Mouse (Mus musculus) right cerebral cortex, postnatal 36 days (tissue): Measurements from ENCODE around the gene Fam81a.

ENCODE experiments used
- DNase-seq, 2 experiments: peaks; one replicate each; pipeline ENCODE4 v3.0.0; 2022; ENCODE audit warnings: low spot score in 2 of 2, mixed read lengths in 1 of 2

The Fam81a gene

DNA sequence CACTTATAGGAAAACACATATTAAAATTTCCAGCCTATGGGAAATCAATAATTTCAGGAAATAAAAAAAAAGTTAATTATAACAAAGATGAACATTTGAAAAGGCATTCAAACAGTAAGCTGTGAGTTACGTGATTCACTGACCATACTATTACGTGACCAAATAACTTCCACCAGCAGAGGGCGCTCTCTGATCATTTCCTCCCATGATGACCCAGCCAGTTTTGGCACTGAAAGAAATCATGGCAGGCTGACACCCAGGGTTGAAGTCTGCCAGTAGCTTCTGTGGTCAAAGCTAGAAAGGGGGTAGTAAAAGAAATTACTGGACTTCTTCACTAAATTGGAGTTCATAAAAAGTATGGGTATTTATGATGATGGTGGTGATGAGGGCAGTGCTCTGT is 33.1 kb downstream of the Fam81a start:
- peak; percentile 65 to 70 for DNase-seq

DNA sequence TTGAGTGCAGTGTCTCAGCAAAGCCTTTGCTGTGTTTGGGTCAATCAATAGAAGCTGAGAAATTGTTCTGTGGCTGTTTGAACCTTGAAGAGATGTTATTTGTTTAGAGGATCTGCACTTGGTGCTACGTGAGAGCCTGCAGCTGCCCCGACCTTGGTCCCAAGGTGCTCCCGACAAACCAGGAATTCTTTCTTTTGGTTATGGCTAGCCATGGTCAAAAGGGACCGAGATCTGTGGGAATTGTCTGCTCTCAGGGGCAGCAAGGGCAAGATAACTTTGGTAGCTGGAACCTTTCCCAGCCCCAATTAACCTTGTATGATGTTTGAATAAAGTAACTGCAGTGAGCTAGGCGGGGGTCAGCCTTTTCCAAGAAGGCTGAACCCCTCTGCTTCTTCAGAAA is 34.2 kb downstream of the Fam81a start:
- DNase-seq, result no peak

DNA sequence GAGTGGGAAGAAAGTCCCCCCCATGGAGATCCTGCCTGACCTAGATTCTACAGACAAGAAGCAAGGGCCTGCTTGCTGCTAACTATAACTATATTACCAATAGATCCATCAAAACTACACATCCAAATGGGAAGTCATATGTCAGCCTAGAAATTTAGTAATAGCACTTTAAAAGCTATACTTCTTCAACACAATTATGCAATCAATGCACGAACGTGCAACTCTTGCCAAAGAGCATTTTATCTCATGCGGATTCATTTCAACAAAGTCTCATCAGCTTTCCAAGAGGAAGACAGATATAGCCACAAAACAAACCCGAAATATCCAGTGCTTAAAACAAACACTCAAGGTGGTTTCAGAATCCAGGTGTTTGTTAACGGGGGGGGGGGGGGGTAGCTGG is 36.8 kb downstream of the Fam81a start:
- no peak for DNase-seq

DNA sequence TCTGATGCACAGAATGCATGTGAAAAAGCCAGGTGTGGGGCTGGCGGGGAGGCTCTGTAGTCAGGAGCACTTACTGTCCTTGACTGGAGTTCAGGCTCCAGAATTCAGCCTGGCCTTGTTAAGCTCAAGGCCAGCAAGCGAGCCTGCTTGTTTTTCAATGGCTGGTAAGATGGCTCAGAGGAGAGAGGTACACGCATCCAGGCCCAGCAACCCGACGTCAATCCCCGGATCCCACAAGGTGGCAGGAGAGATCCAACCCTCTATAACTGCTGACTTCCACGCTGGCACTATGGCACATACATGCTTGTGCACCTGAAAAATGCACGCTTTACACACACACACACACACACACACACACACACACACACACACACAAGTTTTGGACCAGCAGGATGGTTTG is 39.3 kb downstream of the Fam81a start:
- no peak for DNase-seq

GRCm38 (mm10) chr9:70097542-70097941 is 44.8 kb downstream of the Fam81a start:
- no peak for DNase-seq

DNA sequence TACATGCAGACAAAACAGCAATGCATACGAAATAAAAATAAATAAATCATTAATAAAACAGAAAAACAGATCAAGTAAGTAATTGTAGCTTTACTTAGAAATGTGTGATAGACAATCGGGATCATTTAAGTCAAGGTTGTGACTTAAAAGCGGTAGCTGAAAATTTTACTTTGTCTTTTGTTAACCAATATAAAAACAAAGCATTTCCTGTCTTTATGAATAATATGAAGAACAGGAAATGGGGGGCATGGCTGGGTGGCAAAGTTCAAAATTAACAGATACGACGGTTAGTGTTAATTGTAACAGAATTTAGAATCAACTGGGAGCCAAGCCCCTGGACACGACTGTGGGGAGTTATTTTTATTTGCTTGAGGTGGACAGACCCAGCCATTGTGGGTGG is 47.3 kb downstream of the Fam81a start:
- no peak for DNase-seq

GRCm38 (mm10) chr9:70090541-70090940 is 51.8 kb downstream of the Fam81a start:
- no peak for DNase-seq

DNA sequence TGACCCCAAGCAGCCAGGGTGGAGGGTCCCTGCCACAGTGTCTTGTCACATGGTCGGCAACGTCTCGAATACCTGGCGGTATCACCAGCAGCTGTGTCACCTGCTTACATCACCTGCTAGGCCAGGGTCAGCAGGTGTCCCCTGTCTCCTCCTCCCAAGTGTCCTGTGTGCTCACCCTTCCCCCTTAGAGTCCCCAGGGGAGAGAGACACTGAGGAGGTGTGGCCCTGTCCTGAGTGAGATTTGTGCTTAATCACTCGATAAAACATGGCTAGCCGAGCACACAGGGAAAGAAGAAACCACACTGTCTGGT is 53.6 kb downstream of the Fam81a start:
- no peak for DNase-seq

DNA sequence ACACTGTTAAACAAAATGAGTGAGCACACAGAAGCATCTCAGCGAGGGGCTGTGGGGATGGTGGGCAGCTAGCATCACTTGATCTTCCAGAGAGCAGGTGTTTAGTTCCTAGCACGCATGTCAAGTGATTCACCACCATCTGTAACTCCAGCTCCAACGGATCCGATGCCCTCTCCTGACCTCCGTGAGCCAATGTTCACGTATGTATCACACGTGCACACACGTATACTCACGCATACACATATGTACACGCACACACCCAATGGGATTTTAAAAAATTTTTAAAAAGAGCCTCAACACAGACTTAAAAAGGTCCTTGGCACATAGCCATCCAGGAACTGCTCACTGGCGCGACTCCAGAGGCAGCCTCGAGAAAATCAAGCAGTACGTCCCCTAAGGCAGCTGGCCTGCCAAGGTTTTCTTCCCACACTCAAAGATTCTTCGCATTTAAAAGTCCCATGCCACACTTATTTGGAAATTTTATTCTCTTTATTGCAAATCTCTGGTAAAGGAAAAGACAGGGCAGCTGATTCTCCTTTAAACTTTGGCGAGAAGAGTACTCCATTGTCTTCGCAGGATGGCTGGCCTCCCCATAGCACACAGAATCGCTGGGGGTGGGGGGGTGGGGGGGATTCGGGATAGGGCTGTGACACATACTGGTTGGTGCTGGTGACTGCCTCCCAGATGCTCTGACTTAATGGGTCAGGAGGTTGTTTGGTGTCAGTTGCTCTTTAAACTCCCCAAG is 54.1 kb downstream of the Fam81a start:
- peak; percentile 29 to 53 for DNase-seq

- DNase-seq, result no peak
Observed at GRCm38 (mm10) chr9:70087379-70087778, 55.0 kb downstream of the Fam81a start.

GRCm38 (mm10) chr9:70086091-70086490 is 56.3 kb downstream of the Fam81a start:
- no peak for DNase-seq

- DNase-seq, result peak; percentile 47 to 50
Observed at GRCm38 (mm10) chr9:70084107-70084506, 58.3 kb downstream of the Fam81a start.

DNA sequence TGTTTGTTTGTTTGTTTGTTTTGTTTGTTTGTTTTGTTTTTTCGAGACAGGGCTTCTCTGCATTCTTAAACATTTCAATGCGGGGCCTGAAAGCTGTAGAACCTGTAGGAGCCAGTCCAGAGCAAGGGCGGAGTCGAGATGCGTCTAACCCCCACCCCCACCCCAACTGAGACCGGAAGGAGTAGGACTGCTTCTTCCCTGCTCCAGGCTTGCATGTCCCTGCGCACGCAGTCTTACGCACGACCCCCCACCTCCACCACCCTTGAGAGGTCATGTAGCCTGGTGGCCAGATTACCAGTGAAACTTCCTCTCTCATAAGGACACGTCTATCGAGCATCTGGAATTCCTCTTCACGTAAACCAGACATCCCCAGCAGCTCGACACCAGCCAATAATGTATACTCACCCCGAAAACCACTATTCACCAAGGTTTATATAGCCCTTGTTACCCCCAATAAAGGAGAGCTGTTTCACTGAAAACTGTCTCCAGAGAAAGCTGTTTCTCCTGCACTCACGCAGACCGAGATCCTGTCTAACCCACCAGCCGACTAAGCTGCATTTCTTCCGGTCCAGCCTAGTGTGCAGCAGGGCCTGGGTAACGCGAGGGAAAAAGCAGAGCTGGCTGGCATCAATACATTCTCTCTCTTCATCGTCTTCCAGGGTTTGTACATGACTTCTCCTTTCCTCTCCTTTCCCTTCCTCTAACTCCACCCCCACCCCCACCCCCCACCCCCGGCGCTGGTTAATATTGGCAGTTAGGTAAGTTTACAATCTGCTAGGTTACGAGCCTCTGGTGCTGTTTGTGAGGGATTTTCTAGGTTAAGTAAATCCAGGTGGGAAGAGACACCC is 59.8 kb downstream of the Fam81a start:
- DNase-seq, result no peak

DNA sequence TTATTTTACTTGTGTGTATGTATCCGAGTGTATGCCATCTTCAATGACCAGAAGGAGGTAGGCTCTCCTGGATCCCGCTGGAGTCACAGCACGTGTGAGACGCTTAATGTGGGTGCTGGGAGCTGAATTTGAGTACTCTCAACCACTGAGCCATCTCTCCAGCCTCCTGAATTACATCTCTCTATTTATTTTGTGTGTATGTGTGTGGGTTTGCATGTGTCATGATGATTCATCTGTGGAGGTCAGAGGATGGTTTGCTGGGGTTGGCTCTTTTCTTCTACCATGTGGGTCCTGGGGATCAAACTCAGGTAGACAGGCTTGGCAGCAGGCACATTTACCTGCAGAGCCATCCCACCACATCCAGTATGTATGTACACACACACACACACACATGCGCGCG is 60.6 kb downstream of the Fam81a start:
- no peak for DNase-seq

DNA sequence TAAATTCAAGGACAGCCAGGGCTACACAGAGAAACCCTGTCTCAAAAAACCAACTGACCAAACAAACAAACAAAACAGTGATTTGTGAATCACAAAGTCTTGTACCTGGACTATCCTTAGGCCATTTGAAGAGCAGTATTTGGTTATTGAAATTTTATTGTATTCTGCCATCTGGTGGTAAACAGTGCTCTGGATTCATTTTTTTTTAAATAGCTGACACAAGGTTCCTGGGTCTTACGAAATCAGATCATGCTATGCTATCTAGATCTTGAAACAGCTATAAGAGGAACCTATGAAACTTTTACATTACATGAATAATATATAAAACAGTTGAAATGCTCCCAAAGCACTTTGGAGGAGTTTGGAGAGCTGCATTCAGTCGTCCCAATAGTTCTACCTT is 61.4 kb downstream of the Fam81a start:
- no peak for DNase-seq

GRCm38 (mm10) chr9:70080027-70080800 is 62.1 kb downstream of the Fam81a start:
- DNase-seq, result no peak

DNA sequence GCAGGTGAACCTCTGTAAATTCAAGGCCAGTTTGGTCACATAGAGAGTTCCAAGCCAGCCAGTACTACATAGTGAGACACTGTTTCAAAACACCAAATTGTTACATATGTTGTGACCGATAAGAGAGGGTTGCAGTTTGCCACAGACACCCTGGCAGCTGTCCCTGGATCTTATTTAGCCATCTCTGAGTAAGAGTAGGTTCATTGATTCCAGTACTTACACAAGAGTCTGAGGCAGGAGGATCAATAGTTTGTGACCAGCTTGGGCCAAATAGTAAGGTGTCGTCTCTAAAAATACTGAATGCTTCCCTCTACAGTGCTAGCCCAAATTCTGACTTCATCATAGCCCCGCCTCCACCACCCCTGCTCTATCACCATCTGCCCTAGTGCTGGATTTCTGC is 64.3 kb downstream of the Fam81a start:
- DNase-seq, result no peak

- no peak for DNase-seq
Observed at GRCm38 (mm10) chr9:70077170-70077569, 65.2 kb downstream of the Fam81a start.

DNA sequence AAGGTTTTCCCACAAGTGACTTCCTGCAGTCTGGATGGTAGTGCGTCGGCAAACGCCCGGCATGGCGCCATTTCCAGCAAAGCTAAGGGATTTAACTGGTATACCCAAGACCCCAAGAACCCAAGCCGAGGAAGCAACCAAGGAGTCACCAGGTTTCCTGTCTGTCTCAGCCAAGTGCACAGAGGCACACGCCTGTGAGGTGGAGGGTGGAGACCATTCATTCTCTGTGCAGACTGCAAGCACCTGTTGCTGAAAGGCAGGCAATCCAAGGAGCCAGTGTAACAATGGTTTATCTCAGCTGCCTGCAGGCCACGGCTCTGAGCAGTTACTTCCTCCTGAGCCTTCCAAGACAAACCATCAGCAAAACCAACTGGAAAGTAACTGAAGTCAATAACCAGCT is 70.0 kb downstream of the Fam81a start:
- no peak for DNase-seq

GRCm38 (mm10) chr9:70069961-70070435 is 72.4 kb downstream of the Fam81a start:
- no peak for DNase-seq

DNA sequence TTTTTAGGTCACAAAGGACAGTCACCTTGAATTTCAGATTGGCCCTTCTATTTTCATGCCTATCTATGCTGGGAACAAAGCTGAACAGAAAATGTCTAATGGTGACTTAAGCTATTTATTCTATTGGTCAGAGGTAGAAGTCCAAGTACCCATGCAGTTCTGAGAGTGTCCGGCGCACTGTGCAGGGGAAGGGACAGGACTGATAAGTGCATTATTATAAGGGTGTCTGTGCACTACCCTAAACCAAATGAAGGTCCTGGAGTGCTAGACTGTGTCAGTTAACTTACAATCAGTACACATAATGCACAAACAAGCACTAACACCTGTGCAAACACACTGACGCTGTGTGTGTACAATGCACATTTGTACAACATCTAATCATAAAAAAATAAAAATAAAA is 74.9 kb downstream of the Fam81a start:
- DNase-seq, result no peak

DNA sequence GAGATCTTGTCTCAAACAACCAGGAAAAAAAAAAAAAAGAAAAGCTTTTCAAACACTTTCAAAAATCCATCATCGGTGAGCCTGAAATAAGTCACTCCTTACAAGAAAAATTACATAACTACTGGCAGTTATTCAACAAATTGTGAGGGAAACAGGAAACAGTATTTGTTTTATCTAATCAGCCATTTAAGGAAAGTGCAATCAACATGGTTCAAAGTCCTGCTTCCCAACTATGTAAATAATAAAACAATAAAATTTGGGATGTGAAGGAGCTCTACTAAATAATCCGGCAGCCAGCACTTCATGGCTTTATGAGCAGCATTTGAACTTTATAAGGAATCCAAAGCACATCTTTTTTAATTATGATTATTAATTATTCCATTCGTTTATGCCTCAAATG is 80.3 kb downstream of the Fam81a start:
- no peak for DNase-seq
